Mouse (Mus musculus) heart, embryonic 15.5 days (tissue): ENCODE measurements around the gene Nadk2. TPM values are rescaled to one million over a fixed set of nuclear protein-coding genes. Genes with fewer than 3 reads are reported as not detected.

Experiments used
- ATAC-seq: fragments of 200-750 bp; cut with Nextera tagmentation; replicated peaks from 2 replicates; pipeline ENCODE4 v1.8.0; 2017; ENCODE audit warnings: low read depth, moderate TSS enrichment; ENCODE audit not compliant: insufficient number of reproducible peaks, insufficient read depth, low FRiP score
- H3K27ac ChIP-seq: fragments of 300-500 bp; sonication (generic); 2 replicates; pipeline ENCODE4 v1.5.1; 2015; ENCODE audit warnings: mild to moderate bottlenecking, inconsistent platforms
- H3K27me3 ChIP-seq: fragments of 300-500 bp; sonication (generic); 2 replicates; pipeline ENCODE4 v1.6.1; 2015; ENCODE audit warnings: inconsistent platforms
- H3K36me3 ChIP-seq: fragments of 300-500 bp; sonication (generic); 2 replicates; pipeline ENCODE4 v1.6.1; 2015; ENCODE audit warnings: mild to moderate bottlenecking, inconsistent platforms
- H3K4me1 ChIP-seq: fragments of 300-500 bp; sonication (generic); replicated peaks from 2 replicates; pipeline ENCODE4 v1.6.1; 2015; ENCODE audit warnings: inconsistent platforms
- H3K4me2 ChIP-seq: fragments of 300-500 bp; sonication (generic); 2 replicates; pipeline ENCODE4 v1.6.1; 2015; ENCODE audit warnings: inconsistent platforms, mild to moderate bottlenecking, moderate library complexity
- H3K4me3 ChIP-seq: fragments of 300-500 bp; sonication (generic); 2 replicates; pipeline ENCODE4 v1.5.1; 2015; ENCODE audit warnings: mild to moderate bottlenecking, inconsistent platforms
- H3K9ac ChIP-seq: fragments of 300-500 bp; sonication (generic); 2 replicates; pipeline ENCODE4 v1.6.1; 2015; ENCODE audit warnings: mild to moderate bottlenecking, inconsistent platforms
- H3K9me3 ChIP-seq: fragments of 300-500 bp; sonication (generic); replicated peaks from 2 replicates; pipeline ENCODE4 v1.6.1; 2016; ENCODE audit warnings: inconsistent platforms
- WGBS: fragments of 180-500 bp; shearing (Covaris S2); methylation state at CpG from one replicate; pipeline ENCODE4 v1.1.7; 2015; ENCODE audit warnings: mixed read lengths; 5-methylcytosine and 5-hydroxymethylcytosine counted together
- polyA plus RNA-seq: library from polyadenylated mRNA; unstranded; fragments of >200 nt; fragmentation: Nextera tagmentation; extraction: Ambion mirVana; gene quantifications from 2 replicates; pipeline ENCODE4 v1.2.1, GENCODE M21; 2015

Gene Nadk2
- polyA plus RNA-seq, result 43.7 TPM in 2 replicates

GRCm38 (mm10) chr15:9070912-9071555, at the start of gene Nadk2:
Gene Nadk2, plus strand, starts transcription at chr15:9071260.
- no peaks in the 10 kb centered on the region for H3K9me3 ChIP-seq
- H3K9ac ChIP-seq, result peak within 1 kb of the TSS; percentile 98
- under 1% methylated on average over 53 of the region's 54 CpGs for WGBS

GRCm38 (mm10) chr15:9055704-9056103, 15.4 kb upstream of the Nadk2 start:
- Histone ChIP-seq H3K4me1 (no peaks in the 10 kb centered on the region), H3K4me2 (no peak overlapping the region), H3K9ac (no peak overlapping the region), H3K4me3 (no peak overlapping the region), H3K9me3 (no peaks in the 10 kb centered on the region), H3K36me3 (no peaks in the 10 kb centered on the region), H3K27me3 (no peaks in the 10 kb centered on the region), H3K27ac (no peak overlapping the region)
- no peak for ATAC-seq

More at GRCm38 (mm10) chr15:9070912-9071555, at the start of gene Nadk2:
- peak within 1 kb of the TSS; percentile 97 for H3K27ac ChIP-seq
- ATAC-seq, result peak; percentile 99
- peaks cover 36% of the 10 kb centered on the region for H3K4me1 ChIP-seq
- H3K36me3 ChIP-seq, result no peaks in the 10 kb centered on the region
- peak within 1 kb of the TSS; percentile 99 for H3K4me3 ChIP-seq
- H3K4me2 ChIP-seq, result peak within 1 kb of the TSS; percentile 73
- no peaks in the 10 kb centered on the region for H3K27me3 ChIP-seq

GRCm38 (mm10) chr15:9059856-9060255, 11.2 kb upstream of the Nadk2 start:
- Histone ChIP-seq H3K27me3 (no peaks in the 10 kb centered on the region), H3K9me3 (no peaks in the 10 kb centered on the region), H3K27ac (no peak overlapping the region), H3K4me3 (no peak overlapping the region), H3K4me1 (no peaks in the 10 kb centered on the region), H3K4me2 (no peak overlapping the region), H3K9ac (no peak overlapping the region), H3K36me3 (no peaks in the 10 kb centered on the region)
- WGBS, result 76% methylated on average over 2 of the region's 2 CpGs
- ATAC-seq, result no peak

GRCm38 (mm10) chr15:9061150-9061882, 9.7 kb upstream of the Nadk2 start:
- ATAC-seq, result no peak
- Histone ChIP-seq H3K4me1 (no peaks in the 10 kb centered on the region), H3K27ac (no peak overlapping the region), H3K27me3 (no peaks in the 10 kb centered on the region), H3K9me3 (no peaks in the 10 kb centered on the region), H3K4me2 (no peak overlapping the region), H3K36me3 (no peaks in the 10 kb centered on the region), H3K4me3 (no peak overlapping the region), H3K9ac (no peak overlapping the region)
- 59% methylated on average over 7 of the region's 7 CpGs for WGBS

- Histone ChIP-seq H3K27me3 (no peaks in the 10 kb centered on the region), H3K36me3 (no peaks in the 10 kb centered on the region), H3K9ac (no peak overlapping the region), H3K4me3 (no peak overlapping the region), H3K9me3 (no peaks in the 10 kb centered on the region), H3K4me2 (no peak overlapping the region), H3K27ac (no peak overlapping the region), H3K4me1 (peaks cover 17% of the 10 kb centered on the region)
- 87% methylated on average over 4 of the region's 4 CpGs for WGBS
- no peak for ATAC-seq
These were observed 2.2 kb upstream of the Nadk2 start for GRCm38 (mm10) chr15:9068881-9069280.

GRCm38 (mm10) chr15:9070353-9070752, 707 bp upstream of the Nadk2 start:
- 0% methylated on average over 3 of the region's 3 CpGs for WGBS
- no peak for ATAC-seq

GRCm38 (mm10) chr15:9071556-9072544, 790 bp downstream of the Nadk2 start:
- H3K36me3 ChIP-seq, result no peaks in the 10 kb centered on the region
- peak overlapping the region; percentile 99 for H3K4me3 ChIP-seq
- no peaks in the 10 kb centered on the region for H3K27me3 ChIP-seq
- H3K4me2 ChIP-seq, result peak overlapping the region; percentile 67
- WGBS, result under 1% methylated on average over 61 of the region's 66 CpGs
- H3K4me1 ChIP-seq, result peaks cover 44% of the 10 kb centered on the region
- no peaks in the 10 kb centered on the region for H3K9me3 ChIP-seq
- peak; percentile 11 for ATAC-seq
- H3K9ac ChIP-seq, result peak overlapping the region; percentile 98
- H3K27ac ChIP-seq, result peak overlapping the region; percentile 97

More at GRCm38 (mm10) chr15:9070353-9070752, 707 bp upstream of the Nadk2 start:
- Histone ChIP-seq H3K4me1 (peaks cover 29% of the 10 kb centered on the region), H3K9ac (peak overlapping the region; percentile 63), H3K9me3 (no peaks in the 10 kb centered on the region), H3K27me3 (no peaks in the 10 kb centered on the region), H3K4me2 (peak overlapping the region; percentile 73), H3K36me3 (no peaks in the 10 kb centered on the region), H3K4me3 (peak overlapping the region; percentile 99), H3K27ac (peak overlapping the region; percentile 82)

- 7% methylated on average over 5 of the region's 5 CpGs for WGBS
- no peak for ATAC-seq
- H3K9me3 ChIP-seq, result no peaks in the 10 kb centered on the region
These were observed 1.6 kb downstream of the Nadk2 start for GRCm38 (mm10) chr15:9072630-9073029.

GRCm38 (mm10) chr15:9073067-9073608, 2.1 kb downstream of the Nadk2 start:
- Histone ChIP-seq H3K27ac (peak overlapping the region; percentile 97), H3K27me3 (no peaks in the 10 kb centered on the region), H3K36me3 (no peaks in the 10 kb centered on the region), H3K9ac (peak overlapping the region; percentile 98), H3K4me3 (peak overlapping the region; percentile 99), H3K9me3 (no peaks in the 10 kb centered on the region), H3K4me2 (peak overlapping the region; percentile 67), H3K4me1 (peaks cover 52% of the 10 kb centered on the region)
- WGBS, result 13% methylated on average over 12 of the region's 12 CpGs
- ATAC-seq, result no peak

More at GRCm38 (mm10) chr15:9072630-9073029, 1.6 kb downstream of the Nadk2 start:
- Histone ChIP-seq H3K4me1 (peaks cover 49% of the 10 kb centered on the region), H3K27ac (peak overlapping the region; percentile 97), H3K4me3 (peak overlapping the region; percentile 99), H3K36me3 (no peaks in the 10 kb centered on the region), H3K4me2 (peak overlapping the region; percentile 67), H3K27me3 (no peaks in the 10 kb centered on the region), H3K9ac (peak overlapping the region; percentile 98)

- Histone ChIP-seq H3K27me3 (no peaks in the 10 kb centered on the region), H3K27ac (peak overlapping the region; percentile 97), H3K4me3 (peak overlapping the region; percentile 99), H3K36me3 (no peaks in the 10 kb centered on the region), H3K9me3 (no peaks in the 10 kb centered on the region), H3K9ac (no peak overlapping the region), H3K4me1 (peaks cover 57% of the 10 kb centered on the region), H3K4me2 (peak overlapping the region; percentile 67)
- no peak for ATAC-seq
- 70% methylated on average over 5 of the region's 5 CpGs for WGBS
These were observed 2.6 kb downstream of the Nadk2 start for GRCm38 (mm10) chr15:9073684-9074083.
